Mouse (Mus musculus) brain, adult 2 months (tissue): ENCODE results near the gene Cald1.

Experiments
- DNase-seq: peaks from one replicate; pipeline ENCODE4 v3.0.0; 2011; ENCODE audit warnings: low read depth, low spot score

Gene Cald1

DNA sequence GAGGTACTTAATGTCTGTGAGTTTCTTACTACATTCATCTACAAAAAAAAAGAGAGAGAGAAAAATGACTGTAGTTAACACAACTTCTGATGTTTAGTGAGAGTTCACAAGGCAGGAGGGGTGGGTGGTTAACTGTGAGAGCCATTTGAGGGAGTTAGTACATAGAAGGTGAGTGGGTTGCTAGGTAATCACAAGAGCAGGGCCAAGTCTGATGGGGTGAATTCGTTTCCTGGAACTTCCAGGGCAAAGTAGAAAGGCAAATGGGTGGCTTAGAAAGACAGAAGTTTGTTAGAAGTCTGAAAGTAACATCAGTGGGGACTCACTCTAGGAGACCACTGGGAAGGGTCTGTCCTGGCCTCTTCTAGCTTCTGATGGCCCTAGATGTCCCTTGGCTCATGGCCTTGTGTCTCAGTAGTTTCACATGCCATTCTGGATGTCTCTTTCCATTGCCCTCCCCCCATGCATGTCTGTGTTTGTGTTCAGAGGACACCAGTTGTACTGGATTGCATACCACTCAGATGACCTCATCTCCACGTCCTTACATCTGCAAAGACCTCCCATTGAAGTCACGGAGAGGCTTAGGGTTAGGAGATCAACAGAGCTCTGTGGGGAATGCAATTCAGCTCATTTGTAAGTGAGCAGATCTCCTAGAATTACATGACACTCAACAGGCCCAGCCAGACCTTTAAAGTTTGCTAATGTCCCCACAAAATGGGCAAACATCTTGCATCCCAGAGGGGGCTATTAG is 118.8 kb downstream of the Cald1 start:
- DNase-seq: no peak

DNA sequence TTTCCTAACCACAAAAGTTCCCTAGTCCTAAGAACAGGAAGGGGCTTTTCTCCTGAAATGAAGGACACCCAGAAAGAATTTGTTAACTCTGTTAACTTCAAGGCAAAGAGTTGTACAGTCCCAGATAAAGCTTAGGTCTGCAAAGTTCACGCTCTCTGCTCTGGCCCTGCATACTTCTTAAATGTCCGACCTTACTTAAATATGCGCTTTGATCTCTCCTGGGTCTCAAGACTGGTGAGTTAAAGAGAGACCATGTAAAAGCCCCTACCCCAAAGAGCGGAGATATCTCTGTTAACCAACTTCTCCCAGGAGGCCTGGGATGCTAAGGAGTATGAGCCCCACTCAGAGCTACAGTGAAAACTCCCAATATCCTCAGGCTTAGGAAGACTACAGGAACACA is 119.4 kb downstream of the Cald1 start:
- DNase-seq: no peak

DNA sequence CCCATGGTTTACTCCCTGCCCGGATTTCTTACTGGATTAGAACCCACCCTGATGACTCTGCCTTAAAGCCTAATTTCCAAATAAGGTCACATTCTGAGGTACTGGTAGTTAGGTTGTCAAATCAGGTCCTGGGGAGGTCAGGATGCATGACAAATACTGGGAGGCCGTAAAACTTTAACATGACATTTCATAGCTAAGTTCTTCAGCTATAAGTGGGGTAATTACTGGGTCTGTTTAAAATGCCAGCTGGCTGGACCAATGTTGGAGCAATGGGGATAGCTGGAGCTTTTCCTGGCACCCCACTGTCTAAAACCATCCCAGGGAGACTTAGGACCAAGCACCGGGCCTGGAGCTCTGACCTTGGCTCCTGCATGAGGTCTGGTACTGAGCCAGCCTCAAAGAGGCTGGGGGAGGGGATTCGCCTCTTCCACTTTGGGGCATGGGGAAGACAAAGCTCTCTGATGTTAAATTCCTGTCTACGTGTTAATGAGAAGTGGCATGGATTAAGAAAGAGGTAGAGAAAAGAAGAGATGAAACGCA is 120.9 kb downstream of the Cald1 start:
- DNase-seq: no peak

DNA sequence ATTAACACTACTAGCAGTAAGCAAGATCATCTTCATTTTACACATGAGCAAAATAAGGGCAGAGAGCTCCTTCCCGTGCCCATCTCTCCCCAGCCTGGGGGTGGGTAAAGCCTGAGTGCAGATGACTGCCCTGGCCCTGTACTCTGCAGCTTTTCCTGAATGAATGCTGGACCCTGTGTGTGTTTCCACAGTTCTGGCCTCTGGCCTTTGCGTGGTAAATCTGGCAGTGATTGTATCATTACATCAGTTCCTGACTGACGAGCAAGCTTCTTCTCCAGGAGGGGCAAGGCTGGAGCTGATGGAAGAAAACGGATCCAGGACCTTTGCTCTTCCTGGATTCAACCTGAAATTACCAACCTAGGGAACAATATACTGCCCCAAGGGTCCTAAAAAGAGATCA is 122.1 kb downstream of the Cald1 start:
- DNase-seq: peak; percentile 53

DNA sequence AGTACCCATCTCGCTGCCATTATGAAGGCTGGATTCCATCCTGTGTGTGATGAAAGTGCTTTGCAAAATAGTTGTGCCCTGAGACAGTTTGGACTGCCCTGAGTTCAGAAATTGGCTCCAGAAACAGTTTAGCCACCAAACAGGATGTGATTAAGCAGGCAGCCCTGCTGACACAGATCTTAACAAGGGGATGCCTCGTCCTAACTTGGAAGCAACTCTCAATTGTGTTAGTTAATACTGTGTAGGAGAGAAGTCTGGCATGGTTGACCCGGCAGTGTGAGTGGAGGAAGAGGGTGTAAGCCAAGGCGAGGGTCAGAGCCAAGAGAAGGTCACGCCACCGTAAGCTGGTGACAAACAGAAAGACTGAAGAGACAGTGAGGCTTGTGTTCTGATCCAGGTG is 123.4 kb downstream of the Cald1 start:
- no peak for DNase-seq

DNA sequence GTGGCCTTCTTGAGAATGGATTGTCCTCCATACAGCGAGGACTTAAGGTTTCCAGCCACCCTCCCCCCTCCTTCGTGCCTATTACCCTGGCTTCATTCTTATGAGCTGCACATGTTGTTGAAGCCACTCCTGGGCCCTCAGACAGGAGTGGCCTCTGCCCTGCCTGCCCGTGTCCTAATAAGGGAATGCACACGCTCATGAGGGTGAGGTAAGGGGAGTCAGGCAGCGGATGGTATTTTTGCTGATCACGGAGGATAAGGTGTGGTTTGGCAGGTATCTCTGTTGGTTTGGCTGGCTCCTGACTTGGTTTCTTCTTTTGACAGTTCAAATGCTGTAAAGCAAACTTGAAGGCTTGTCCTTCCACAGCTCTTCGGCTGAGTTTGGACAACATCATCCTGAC is 124.4 kb downstream of the Cald1 start:
- DNase-seq: no peak

DNA sequence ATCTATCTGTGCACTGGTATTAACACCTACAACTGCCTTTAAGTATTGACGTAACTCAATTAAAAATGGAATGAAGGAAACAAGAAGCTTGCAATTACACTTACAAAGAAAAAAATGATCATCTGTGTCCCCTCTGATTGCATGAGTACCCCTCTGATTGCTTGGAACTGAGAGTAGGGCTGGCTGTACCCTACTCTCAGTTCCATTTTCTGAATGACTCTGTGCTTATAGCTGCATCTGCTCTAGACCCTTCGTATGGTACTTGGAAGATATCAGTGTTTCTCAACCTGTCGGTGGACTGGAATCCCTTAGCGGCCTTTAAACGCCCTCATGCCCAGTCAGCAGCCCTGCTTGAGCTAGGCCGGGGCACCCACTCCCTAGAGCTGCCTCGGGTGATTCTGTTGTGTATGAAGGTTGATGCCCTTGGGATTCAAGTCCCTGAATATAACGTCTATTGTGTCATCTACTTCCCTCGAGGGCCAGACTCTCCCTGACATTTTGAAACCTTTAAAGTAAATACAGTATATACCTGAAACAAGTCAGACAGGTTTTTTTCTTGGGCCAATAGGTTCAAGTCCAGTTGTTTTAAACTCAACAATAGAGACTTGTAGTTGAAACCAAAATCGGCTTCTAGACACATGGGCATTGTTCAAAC is 125.1 kb downstream of the Cald1 start:
- no peak for DNase-seq

DNA sequence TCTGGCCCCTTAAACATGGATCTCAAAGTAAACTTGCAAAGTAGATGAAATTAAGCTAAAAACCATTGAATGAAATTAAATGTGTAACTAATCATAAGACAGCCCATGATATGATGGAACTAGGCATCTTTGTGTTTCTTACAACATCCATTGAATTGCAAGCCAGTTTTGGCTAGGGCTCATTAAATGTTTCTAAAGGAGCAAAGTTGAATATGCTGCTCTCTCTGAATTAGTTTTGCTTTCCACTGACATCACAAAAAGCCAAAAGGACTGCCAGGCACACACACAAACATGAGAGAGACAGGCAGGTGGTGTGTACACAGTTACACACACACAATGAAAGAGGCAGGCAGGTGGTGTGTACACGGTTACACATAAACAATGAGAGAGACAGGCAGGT is 127.4 kb downstream of the Cald1 start:
- DNase-seq: no peak

DNA sequence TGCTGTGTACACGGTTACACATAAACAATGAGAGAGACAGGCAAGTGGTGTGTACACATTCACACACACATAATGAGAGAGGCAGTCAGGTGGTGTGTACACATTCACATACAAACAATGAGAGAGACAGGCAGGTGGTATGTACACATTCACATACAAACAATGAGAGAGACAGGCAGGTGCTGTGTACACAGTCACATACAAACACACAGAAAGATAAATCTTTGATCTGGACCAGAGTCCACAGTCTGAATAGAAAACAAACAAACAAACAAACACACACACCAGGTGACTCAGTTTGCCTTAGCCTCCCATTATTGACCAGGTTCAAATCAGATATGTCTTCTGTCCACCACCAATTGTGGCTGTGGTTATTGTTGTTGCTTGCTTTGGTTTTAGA is 127.8 kb downstream of the Cald1 start:
- DNase-seq: no peak

DNA sequence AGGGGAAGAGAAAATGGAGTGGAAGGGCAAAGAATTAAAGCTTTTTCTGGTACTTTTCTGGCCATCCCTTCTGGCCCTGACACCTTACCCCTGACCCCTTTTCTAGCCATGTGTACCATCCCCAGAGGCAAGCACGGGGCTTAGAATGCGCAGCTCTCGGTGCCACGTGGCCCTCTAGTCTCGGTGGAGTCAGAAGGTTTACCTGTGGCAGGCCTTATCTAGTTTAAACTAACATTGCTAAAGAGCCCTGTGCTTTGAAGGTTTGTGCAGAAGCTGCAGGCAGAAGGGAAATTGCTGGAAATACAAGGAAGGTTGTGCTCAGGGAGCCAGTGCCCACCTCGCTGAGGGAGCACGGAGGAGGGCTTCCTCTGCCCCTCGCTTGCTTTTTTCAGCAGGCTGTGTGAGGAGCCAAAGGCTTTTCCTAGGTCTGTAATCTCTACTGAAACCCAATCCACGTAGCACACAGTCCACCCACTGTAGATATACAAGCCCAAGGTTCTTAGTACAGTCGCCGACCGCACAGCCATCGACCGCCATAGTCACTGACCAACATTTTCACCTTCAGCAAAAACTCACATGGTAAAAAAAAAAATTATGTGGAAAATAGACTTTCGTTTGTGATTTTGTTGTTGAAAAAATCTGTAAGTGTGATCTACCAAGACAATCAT is 129.2 kb downstream of the Cald1 start:
- no peak for DNase-seq

DNA sequence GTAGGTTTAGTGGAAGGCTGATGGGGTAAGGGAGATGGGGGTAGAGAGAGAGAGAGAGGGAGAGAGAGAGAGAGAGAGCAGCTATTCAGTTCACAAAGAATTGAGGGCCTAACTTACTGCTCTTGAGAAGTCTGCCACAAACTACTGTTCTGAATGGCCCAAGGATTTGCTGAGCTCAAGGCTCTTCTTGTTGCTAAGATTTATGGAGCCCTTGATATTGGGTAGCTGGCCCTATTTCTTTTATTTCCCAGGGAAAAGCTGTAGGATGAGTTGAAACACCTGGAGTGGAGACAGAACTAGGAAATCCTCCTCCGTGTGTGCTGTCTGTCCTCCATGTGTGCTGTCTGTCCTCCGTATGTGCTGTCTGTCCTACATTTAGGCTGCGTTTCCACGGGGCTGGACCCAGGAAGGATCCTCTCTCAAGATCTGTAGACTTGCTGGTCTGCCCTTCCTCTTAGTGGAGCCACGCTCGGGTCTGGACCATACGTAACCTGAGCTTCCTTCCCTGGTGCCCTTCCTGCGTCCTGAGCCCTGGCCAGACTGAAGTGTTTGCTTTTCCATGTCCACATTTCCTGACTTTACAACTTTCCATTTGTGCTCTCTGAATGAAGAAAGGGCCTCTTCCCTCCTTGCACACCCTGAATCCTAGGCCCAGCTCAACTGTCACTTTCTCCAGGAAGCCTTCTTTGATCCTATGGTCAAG is 131.3 kb downstream of the Cald1 start:
- no peak for DNase-seq

DNA sequence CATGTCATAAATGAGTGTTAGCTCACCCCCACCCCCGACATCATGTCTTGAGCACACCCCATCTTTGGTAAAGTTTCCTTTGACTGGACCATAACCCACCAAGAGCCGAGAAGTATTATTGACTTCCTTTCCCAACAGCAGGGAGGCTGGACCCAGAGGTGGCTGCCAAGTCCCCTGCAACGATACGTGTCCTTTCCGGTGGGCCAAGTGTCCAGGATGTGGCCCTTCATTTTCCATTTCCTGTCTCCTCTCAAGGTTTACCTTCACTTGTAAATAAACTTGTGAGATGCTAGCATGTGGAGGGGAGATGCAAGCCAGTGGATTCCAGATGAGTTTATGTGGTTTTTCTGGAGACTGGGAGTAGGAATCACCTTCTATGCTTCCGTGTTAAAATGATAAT is 132.7 kb downstream of the Cald1 start:
- DNase-seq: no peak

DNA sequence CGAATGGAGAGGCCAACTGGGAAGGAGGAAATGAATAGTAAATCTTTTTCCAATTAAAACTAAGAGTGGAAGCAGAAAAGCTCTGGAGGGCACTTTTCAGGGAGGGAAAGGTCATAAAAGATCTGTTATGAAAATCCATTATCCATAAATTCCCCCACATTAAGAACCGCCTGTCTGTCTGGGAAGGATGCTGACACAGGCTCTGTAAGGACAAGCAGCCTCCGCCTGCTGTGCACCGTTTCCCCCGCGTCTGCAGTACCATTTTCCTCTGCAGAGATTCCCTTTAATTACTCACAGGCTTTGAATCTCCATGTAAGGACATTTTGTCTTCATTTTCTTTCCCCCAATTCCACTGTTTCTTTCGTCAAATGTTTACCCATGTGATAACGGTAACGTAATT is 133.2 kb downstream of the Cald1 start:
- peak; percentile 28 for DNase-seq

DNA sequence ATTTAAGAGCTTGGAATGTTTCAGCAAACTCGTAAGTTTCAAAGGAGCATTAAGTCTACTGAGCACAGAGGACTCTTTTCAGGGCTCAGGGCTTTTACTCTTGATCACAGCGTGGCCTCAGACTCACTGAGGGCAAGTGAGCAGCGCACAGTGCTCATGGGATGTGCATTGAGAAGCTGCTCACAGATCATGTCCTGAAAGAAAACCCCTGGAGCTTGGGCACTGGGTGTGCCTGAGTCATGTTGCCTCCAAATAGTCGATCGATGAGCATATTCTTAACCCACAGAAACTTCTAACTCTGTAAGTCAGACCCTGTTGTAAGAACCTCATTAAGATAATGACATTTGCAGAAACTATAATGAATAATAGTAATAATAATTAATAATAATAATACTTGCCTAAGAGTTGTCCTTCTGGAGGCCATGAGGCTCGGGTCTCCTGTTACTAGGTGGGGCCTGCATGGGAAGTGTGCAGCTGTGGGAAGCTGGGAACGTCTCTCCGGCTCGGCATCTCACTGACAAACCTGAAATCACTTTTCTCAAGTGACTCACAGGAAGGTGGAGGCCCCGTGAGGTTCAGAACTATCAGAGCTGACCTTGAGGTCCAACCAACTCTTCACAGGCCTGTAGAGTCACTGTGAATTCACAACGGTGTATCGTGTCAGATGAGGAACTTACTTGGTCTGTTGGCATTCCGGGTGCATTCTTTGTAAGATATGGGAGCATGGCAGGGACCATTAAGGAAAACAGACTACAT is 136.8 kb downstream of the Cald1 start:
- no peak for DNase-seq

DNA sequence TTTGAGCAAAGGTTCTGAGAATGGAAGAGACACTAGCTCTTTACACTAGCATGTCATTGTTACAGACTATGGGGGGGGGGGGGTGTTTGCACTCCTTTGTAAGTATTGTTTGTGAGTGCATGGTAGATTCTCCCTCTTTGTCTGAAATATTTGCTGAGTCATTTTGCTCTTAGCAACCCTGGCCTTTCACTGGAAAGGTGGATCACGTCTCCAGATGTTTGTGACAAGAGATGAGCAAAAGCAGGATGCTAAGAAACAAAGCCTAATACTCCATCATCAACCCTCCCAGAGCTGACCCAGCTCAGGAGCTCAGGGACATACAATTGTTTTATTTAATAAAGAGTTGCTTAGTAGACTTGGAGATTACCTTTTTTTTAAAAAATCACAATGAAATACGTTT is 138.6 kb downstream of the Cald1 start:
- no peak for DNase-seq

DNA sequence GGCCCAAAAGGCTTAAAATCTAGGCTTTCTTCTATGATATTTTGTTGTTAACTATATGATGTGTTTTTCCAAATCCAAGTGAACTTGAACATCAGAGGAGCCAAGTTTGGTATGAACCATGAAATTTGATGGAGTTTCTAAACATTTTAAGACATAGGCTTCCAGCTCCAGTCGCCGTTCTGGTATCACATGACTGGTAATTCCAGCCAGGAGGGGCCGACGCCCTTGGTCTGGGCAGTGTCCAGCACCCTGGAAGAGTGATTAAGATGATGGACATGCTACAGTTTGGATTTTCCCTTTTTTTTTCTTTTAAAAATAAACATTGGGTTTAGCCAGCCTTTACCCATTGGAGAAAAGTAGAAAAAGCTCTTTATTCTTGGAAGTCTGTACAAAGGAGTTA is 145.6 kb downstream of the Cald1 start:
- no peak for DNase-seq

DNA sequence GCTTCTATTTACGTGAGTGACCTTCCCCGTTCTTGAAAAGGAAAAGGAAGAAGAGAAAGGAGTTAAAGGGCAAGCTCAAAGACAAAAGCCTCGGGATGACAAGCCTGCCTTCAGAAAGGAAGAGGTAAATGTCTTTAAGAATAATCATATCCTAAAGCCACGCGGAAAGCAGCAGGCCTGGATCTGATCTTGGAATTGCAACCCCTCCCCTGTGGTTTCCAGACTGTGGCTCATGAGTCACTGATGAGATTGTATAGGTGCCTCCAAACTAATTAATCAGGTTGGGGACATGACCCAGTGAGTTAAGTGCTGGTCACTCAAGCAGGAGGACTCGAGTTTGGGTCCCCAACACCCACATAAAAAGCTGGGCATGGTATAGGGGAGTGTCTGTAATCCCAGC is 149.5 kb downstream of the Cald1 start:
- DNase-seq: no peak

DNA sequence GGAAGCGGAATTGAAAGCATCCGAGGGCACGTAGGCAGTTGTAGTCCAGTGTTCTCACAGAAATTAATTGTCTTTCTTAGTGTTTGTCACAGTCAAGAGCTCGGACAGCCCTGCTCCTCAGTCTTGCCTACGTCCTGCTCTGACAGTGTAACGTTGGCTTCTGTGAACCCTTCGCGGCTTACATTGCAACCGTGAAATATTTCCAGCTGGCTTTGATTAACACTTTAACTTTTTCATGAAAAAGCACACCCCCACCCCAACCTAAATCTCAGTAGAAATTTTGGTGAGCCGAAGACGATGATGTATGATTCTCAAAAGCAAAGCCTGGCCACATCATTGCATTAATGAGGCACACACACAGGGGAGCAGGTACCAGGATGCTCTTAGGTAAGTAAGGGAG is 150.3 kb downstream of the Cald1 start:
- DNase-seq: no peak

DNA sequence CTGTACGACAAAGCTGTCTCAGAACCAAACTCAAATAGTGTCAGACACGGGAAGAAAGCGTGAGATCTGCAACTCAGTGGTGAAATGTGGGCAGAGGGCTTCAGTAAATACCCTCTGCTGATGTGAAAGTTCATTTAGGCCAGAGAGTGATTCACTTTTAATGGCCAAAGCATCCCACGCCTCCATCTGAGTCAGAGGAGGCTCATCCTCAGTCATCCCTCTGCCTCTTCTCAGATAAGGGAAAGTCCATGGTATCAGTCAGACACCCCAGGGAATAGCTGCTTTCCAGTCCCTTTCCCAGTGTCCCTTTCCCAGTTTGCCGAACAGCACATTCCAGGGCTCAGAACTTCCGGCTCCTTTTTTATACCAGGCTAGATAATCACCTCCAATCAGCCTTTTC is 151.2 kb downstream of the Cald1 start:
- DNase-seq: no peak

DNA sequence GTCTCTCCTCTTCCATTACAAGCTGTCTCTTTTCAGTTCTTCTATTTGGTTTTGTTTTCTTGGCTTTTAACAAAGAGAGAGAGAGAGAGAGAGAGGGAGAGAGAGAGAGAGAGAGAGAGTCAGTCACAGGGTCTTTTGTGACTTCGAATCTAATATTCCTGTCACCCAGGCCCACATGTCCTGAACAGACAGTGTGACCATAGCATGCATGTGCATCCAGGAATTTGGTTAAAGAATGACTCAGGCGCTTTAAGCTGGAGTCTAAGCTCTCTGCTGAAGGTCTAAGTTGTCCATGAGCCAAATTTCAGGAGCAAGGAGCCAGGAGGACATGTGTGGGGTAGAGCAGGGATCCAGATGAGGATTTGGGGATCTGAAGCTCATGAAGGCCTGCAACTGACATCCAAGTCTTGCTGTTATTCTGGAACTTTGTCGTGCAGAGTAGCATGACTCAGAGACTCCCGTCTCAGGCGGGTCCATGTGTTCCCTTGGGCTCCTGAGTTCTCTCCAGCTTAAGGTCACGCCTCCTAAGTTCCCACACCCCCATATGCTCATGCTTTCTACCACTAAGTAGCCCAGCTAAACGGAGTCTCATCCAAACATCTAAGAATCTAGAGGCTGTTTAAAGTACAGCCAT is 152.3 kb downstream of the Cald1 start:
- peak; percentile 39 for DNase-seq

DNA sequence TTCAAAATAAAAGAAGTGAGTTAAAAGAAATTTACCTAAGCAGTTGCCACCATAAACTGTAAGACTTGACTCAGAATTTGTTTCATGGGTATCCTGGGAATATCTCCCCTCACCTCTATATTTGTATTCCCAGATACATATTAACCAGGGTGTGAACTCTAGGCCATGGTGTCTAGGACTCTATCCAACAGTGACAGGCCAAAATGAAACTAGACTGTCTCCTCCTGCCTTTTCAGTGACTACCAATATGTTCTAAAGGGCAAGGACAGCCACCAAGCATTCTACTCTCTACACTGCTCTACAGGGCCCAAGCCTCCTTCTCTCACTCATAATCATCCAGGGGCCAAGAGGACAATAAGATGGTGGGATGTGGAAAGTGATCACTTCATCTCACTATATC is 153.3 kb downstream of the Cald1 start:
- DNase-seq: no peak
